In the genomic region with DNA sequence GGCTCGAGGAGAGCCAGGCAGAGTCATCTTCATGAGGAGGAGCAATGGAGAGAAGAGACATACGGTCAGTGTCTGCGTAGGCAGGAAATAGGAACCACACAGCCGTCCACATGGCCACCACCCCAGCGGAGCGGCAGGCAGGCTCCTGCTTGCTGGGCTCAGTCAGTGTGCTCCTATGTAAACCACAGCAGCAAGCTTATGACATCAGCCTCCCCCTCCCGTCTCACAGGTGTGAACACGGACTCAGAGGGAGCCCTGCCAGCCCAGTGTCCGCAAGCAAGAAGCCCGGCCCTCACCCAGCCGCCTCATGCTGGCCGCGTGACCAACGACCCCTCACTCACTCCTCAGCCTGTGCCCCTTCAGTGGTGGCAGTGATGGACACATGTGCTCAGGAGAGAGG, we compare ENCODE assay signal across 15 mouse cellular contexts.
A peak's percentile ranks its signal among the peaks of the same experiment; 100 is the strongest.
DNase-seq lines count a peak whose midpoint lies in the region; ATAC-seq lines count a peak whose summit lies in the region.
"Had no signal": no experiment of that assay in that cellular context is flagged by ENCODE, and none has a peak within 500 bp of the region (broad histone marks: within the 10 kb centered on the region; RNA-seq: fewer than 3 reads in every experiment).

No protein-coding gene starts in this region.

- H3K4me3 ChIP-seq in forebrain, embryonic 13.5 days = no peak overlapping the region
- H3K4me3 ChIP-seq in forebrain, embryonic 11.5 days (ENCODE audit: low read depth, low read length) = no peak overlapping the region
- no peak overlapping the region for H3K4me3 ChIP-seq in kidney, embryonic 16.5 days (ENCODE audit: low read length)
- H3K4me3 ChIP-seq: forebrain, embryonic 12.5 days; midbrain, embryonic 10.5 days had no signal

- H3K9me3 ChIP-seq in forebrain, embryonic 13.5 days (replicated peaks) = no peaks in the 10 kb centered on the region
- H3K9me3 ChIP-seq in forebrain, embryonic 11.5 days (ENCODE audit: control insufficient read depth, low read length) = no peaks in the 10 kb centered on the region
- 0 out of 2 replicates have a peak, but pooled peaks cover 6% of the 10 kb centered on the region for H3K9me3 ChIP-seq in kidney, embryonic 16.5 days (ENCODE audit: low read length)
- H3K9me3 ChIP-seq: forebrain, embryonic 12.5 days; midbrain, embryonic 10.5 days had no signal

- no peak for DNase-seq in forebrain, embryonic 11.5 days (ENCODE audit: low spot score)
- DNase-seq in kidney, postnatal 10 days = peak; percentile 29
- DNase-seq in right cerebral cortex, adult 2 months (ENCODE audit: low spot score in 2 of 2) = peak; percentile 36 to 46
- no peak for DNase-seq in right cerebral cortex, postnatal 10 days (ENCODE audit: low spot score in 2 of 2)
- DNase-seq in right cerebral cortex, postnatal 36 days (ENCODE audit: low spot score in 2 of 2) = peak; percentile 18 to 23
- DNase-seq in cerebellum, adult 8-10 months = no peak
- DNase-seq: cerebellum, adult 9-11 months; gastrocnemius, postnatal 10 days; liver, postnatal 0 days had no signal

- no peaks in the 10 kb centered on the region for H3K36me3 ChIP-seq in forebrain, embryonic 13.5 days (ENCODE audit: poor library complexity, severe bottlenecking)
- no peaks in the 10 kb centered on the region for H3K36me3 ChIP-seq in forebrain, embryonic 11.5 days (ENCODE audit: control insufficient read depth, insufficient read depth, low read length)
- no peaks in the 10 kb centered on the region for H3K36me3 ChIP-seq in kidney, embryonic 16.5 days (ENCODE audit: insufficient read depth, low read length)
- H3K36me3 ChIP-seq: forebrain, embryonic 12.5 days; midbrain, embryonic 10.5 days had no signal

- no peaks in the 10 kb centered on the region for H3K27me3 ChIP-seq in forebrain, embryonic 13.5 days
- no peaks in the 10 kb centered on the region for H3K27me3 ChIP-seq in forebrain, embryonic 11.5 days (ENCODE audit: control insufficient read depth, insufficient read depth, low read length)
- H3K27me3 ChIP-seq in kidney, embryonic 16.5 days (ENCODE audit: insufficient read depth, low read length) = no peaks in the 10 kb centered on the region
- H3K27me3 ChIP-seq: Patski had no signal

- no peak for ATAC-seq in forebrain, embryonic 13.5 days
- no peak for ATAC-seq in forebrain, embryonic 11.5 days (replicated peaks; ENCODE audit: low FRiP score)
- no peak for ATAC-seq in kidney, embryonic 16.5 days (ENCODE audit: low FRiP score, low TSS enrichment)
- ATAC-seq: intestine, embryonic 16.5 days; liver, postnatal 0 days; Patski had no signal

- 91% methylated on average over 14 of the region's 14 CpGs for WGBS in forebrain, embryonic 13.5 days
- WGBS in forebrain, embryonic 11.5 days = 83% methylated on average over 14 of the region's 14 CpGs
- 55% methylated on average over 14 of the region's 14 CpGs for WGBS in kidney, embryonic 16.5 days

- no peak overlapping the region for H3K4me2 ChIP-seq in forebrain, embryonic 13.5 days
- no peak overlapping the region for H3K4me2 ChIP-seq in forebrain, embryonic 11.5 days (ENCODE audit: low read depth, low read length, severe bottlenecking)
- H3K4me2 ChIP-seq in kidney, embryonic 16.5 days (replicated peaks; ENCODE audit: low read depth, low read length) = no peak overlapping the region
- H3K4me2 ChIP-seq: forebrain, embryonic 12.5 days had no signal

- H3K27ac ChIP-seq in forebrain, embryonic 13.5 days = no peak overlapping the region
- no peak overlapping the region for H3K27ac ChIP-seq in forebrain, embryonic 11.5 days (ENCODE audit: low read depth, low read length)
- no peak overlapping the region for H3K27ac ChIP-seq in kidney, embryonic 16.5 days (ENCODE audit: low read length)
- H3K27ac ChIP-seq: forebrain, embryonic 12.5 days; midbrain, embryonic 10.5 days had no signal

- peaks cover 8% of the 10 kb centered on the region for H3K4me1 ChIP-seq in forebrain, embryonic 13.5 days
- peaks cover 8% of the 10 kb centered on the region; the same call in 1 of the 2 replicates for H3K4me1 ChIP-seq in forebrain, embryonic 11.5 days (replicated peaks; ENCODE audit: control insufficient read depth, insufficient read depth, low read length)
- peaks cover 14% of the 10 kb centered on the region for H3K4me1 ChIP-seq in kidney, embryonic 16.5 days (ENCODE audit: insufficient read depth, low read length)

- 0 out of 2 replicates have a peak overlapping the region, but pooled peaks have one; percentile 12 for H3K9ac ChIP-seq in forebrain, embryonic 13.5 days
- no peak overlapping the region for H3K9ac ChIP-seq in forebrain, embryonic 11.5 days (ENCODE audit: low read length)
- H3K9ac ChIP-seq in kidney, embryonic 16.5 days (replicated peaks; ENCODE audit: low read length) = no peak overlapping the region
- H3K9ac ChIP-seq: forebrain, embryonic 12.5 days; liver, postnatal 0 days had no signal

Comparison
In these comparisons a context has a peak if more than half of its experiments do, and no peak if none do; other contexts are left out.
1. DNase-seq: peak in kidney, postnatal 10 days (single experiment), right cerebral cortex, adult 2 months (2 of 2) and right cerebral cortex, postnatal 36 days (2 of 2); none in forebrain, embryonic 11.5 days (single experiment), right cerebral cortex, postnatal 10 days (0 of 2) and cerebellum, adult 8-10 months (single experiment).